Mouse (Mus musculus) heart, postnatal 4 days (tissue): ENCODE measurements around the gene Armc6. TPM values are rescaled to one million over a fixed set of nuclear protein-coding genes. Genes with fewer than 3 reads are reported as not detected.

Experiments
- DNase-seq: peaks from one replicate; pipeline ENCODE4 v3.0.0; 2021
- total RNA-seq, 2 experiments: library from RNA; stranded (reverse); gene quantifications; 2 replicates each; pipeline ENCODE4 v1.2.3; 2021

Gene Armc6
- total RNA-seq, 2 experiments from 2014 or later: 10.2 to 10.6 TPM

DNA sequence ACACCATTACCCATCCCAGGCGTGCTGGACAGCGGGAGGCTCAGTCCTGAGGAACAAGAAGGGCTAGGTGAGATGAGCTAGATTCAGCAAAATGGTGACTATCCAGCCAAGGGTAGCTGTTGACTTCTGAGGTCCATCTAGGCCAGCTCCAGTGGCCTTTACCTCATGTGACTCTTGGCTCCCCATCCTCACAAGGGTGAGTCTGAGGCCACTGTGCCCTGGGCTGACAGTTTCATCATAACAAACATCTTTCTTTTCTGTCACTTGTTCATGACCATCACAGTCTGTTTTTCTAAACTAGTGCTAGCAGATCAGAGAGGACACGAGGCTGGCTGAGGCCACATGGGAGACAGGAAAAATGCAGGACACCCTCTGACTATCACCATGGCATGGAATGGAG lies 40.1 kb downstream of the Armc6 start:
- DNase-seq: no peak

- DNase-seq: no peak
Measured at GRCm38 (mm10) chr8:70193238-70193637, 41.0 kb downstream of the Armc6 start.

DNA sequence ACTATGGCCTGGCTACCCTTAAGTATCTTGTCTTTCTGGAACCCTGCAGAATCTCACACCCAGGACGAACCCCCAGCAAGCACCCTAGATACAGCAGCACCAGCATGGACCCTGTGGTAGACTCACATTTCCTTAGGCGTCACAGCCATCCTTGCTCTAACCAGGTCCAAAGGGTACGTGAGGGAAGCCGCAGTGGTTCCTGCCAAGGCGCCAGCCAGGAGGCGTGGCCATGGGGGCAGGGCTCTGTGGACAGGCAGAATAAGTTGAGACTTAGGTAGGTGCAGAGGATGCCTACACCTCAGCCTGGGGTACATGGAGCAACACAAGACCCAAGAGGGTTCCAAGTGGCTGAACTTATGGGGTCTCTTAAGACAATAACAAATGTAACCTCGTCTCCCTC lies 45.6 kb downstream of the Armc6 start:
- DNase-seq: no peak

- DNase-seq: no peak
Measured at GRCm38 (mm10) chr8:70183194-70183593, 51.1 kb downstream of the Armc6 start.

GRCm38 (mm10) chr8:70181903-70182252 lies 52.4 kb downstream of the Armc6 start:
- DNase-seq: no peak

DNA sequence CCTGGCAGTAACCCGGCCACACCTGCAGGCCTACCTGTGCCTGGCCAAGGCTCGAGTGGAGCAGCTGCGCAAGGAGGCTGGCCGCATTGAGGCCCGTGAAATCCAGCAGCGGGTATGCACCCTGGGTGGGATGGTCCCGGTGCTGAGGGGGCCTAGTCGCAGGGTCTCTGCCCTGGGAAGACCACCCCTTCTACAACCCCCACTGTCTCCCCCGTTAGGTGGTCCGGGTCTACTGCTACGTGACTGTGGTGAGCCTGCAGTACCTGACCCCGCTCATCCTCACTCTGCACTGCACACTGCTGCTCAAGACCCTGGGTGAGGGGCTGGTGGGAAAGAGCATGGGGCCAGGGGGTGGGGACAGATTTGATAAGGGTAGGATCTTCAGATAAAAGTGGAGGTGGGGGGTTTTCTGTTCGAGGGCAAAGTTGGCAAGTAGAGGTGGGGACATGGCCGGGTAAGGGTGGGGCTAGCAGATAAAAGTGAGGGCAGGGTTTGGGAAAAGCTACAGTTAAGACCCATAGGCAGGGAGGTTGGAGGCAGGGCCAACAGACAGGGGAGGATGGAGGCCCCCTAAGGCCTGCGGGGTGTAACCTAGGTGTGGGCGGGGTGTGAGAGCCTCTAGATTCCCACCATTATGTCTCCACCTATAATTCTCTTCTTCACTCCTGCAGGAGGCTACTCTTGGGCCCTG lies 52.9 kb downstream of the Armc6 start:
- DNase-seq: no peak

DNA sequence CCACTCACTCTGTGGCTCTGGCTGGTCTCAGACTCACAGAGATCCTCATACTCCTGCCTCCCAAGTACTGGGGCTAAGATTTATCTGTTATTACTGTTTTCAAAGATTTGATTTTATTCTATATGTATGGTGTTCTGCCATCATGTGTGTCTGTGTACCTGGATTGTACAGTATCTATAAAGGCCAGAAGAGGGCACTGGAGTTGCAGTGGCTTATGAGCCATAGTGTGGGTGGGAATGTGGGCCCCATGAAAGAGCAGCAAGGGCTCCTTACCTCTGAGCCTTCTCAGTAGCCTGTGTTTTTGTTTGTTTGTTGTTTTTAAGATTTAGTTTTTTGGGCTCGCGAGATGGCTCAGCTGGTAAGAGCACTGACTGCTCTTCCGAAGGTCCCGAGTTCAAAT lies 55.2 kb downstream of the Armc6 start:
- no peak for DNase-seq

DNA sequence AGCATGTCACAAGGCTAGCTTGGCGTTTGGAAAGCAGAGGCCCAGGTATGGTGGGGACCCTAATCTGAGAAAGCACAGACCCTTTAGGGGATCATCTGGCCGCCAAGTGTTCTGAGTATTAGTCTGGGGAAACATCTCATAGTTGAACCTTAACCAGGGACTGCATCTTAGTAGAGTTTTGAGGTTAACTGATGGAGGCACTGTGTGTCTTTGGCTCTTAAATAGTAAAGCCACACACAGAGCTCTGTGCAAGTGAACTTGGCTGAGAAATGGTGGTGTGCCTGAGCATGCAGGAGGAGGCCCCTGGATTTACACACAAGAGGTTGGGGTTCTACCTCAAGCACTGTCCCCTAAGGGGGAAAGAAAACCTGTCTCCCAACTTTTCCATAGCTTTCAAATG lies 56.0 kb downstream of the Armc6 start:
- no peak for DNase-seq

DNA sequence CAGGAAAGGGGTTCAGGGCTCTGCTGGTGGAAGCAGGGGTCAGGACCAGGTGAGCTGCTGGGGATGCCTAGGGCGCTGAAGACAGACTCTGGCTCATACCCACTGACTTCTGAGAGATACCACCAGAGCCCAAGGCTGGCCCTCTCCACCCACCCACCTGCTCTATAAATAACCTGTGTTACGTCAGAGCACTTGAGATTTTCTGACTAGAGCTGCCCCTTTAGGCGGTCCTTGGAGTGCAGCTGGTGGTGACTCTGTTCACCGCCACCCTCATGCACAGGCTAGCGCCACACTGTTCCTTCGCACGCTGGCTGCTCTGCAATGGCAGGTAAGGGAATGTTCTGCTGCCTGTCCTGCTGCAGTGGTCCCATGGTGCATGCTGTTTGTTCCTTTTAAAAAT lies 60.2 kb downstream of the Armc6 start:
- DNase-seq: peak; percentile 46

DNA sequence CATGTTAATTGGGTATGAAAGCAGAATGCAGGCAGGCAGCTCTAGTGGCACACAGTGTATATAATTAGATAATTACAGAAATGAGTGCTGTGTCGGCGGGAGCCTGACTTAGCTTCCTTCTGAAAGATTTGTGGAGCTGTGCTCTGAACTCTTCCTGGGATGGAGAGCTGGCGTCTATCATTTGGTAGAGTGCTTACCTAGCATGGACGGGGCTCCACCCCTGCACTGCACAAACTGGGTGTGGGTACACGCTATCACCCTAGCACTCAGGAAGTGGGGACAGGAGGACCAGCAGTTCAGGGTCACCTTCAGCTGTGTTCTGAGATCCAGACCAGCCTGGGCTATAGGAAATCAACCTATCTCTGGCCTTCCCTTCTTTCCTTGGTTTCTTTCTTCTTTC lies 60.9 kb downstream of the Armc6 start:
- DNase-seq: no peak

DNA sequence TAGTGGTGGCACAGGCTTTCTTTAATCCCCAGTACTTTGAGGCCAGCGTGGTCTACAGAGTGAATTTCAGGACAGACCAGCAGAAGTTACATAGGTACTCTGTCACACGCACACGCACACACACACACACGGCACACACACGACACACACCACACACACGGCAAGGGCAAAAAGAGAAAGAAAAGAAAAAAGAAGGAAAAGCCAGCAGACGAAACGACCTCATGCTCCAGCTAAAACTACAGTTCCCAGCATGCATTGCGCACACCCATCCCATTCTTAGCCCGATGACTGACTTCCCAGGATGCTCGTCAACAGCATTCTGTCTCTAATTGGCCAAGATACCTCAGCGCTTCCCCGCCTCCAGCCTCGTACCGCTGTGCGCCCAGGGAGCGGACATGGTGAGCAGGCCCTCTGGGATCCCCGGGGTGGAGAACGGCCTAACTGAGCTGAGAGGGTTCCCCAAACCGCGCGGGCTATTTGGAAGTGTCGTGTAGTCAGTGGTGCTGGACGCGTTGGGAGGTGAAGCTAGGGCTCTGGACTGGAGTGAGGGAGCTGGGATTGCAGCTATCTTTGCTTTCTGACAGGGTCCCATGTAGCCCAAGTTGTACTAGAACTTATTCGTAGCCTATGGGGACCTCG lies 62.1 kb downstream of the Armc6 start, which contains the start of gene Tmem161a:
Gene Tmem161a (plus strand): TSS at position 314 of the 639 bp plus-strand sequence.
- peak; percentile 92 for DNase-seq

GRCm38 (mm10) chr8:70171240-70171639 lies 63.0 kb downstream of the Armc6 start:
- DNase-seq: no peak

DNA sequence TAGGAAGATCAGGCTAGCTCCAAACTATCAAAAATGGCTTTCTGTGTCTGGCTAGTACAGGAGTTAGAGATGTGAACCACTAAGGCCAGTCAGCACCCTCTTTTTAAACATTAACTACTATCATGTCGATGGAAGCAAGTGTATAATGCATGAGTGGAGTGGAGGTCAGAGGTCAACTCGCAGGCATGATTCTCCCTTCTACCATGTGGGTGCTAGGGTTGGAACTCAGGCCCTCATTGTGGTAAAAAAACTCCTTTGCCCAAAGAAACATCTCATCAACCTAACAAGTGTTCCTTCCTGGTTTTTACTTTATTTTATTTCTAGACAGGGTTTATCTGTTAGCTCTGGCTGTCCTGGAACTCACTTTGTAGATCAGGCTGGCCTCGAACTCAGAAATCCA lies 63.5 kb downstream of the Armc6 start:
- no peak for DNase-seq

Other genes with a start within 250 kb of the Armc6 start
- 10 to 100 TPM; 75.9 to 79.5 TPM for gene Gatad2a, start 238.1 kb downstream of the Armc6 start, total RNA-seq
- 10 to 100 TPM; 39.5 to 40.8 TPM for gene Mau2, start 191.7 kb downstream of the Armc6 start, total RNA-seq
- 10 to 100 TPM; 23.2 to 23.8 TPM for gene Sugp1, start 191.7 kb downstream of the Armc6 start, total RNA-seq
- gene Tm6sf2, start 161.5 kb downstream of the Armc6 start, total RNA-seq: 1 to 10 TPM in 1 of 2 experiments, under 1 TPM in 1; 0.95 to 1.0 TPM
- gene Hapln4, start 151.0 kb downstream of the Armc6 start, total RNA-seq: not detected
- 1 to 10 TPM in 1 of 2 experiments, under 1 TPM in 1; 0.81 to 1.2 TPM for gene Ncan, start 113.6 kb downstream of the Armc6 start, total RNA-seq
- gene Nr2c2ap, start 103.1 kb downstream of the Armc6 start, total RNA-seq: 10 to 100 TPM; 14.8 to 17.1 TPM
- gene Rfxank, start 95.3 kb downstream of the Armc6 start, total RNA-seq: 10 to 100 TPM; 25.4 to 25.8 TPM
- 10 to 100 TPM; 28.0 to 29.1 TPM for gene Borcs8, start 95.0 kb downstream of the Armc6 start, total RNA-seq
- under 1 TPM; 0.20 to 0.21 TPM for gene Mef2b, start 94.8 kb downstream of the Armc6 start, total RNA-seq
- gene Tmem161a, start 62.1 kb downstream of the Armc6 start, total RNA-seq: 100 to 1,000 TPM; 100 to 110 TPM
- gene Slc25a42, start 22.2 kb downstream of the Armc6 start, total RNA-seq: 10 to 100 TPM; 25.9 to 28.0 TPM
- gene Sugp2, start 240 bp downstream of the Armc6 start, total RNA-seq: 10 to 100 TPM; 52.2 to 55.4 TPM
- gene Homer3, start 48.4 kb upstream of the Armc6 start, total RNA-seq: 10 to 100 TPM; 36.2 to 36.4 TPM
- 10 to 100 TPM; 37.2 to 46.4 TPM for gene Ddx49, start 68.0 kb upstream of the Armc6 start, total RNA-seq
- gene Cope, start 68.1 kb upstream of the Armc6 start, total RNA-seq: 100 to 1,000 TPM; 176 to 179 TPM
- under 1 TPM; 0.43 to 0.56 TPM for gene Cers1, start 81.3 kb upstream of the Armc6 start, total RNA-seq
- gene Gdf1, start 95.4 kb upstream of the Armc6 start, total RNA-seq: under 1 TPM in 1 of 2 experiments, not detected in 1; 0.60 TPM
- 10 to 100 TPM; 44.1 to 45.9 TPM for gene Upf1, start 118.8 kb upstream of the Armc6 start, total RNA-seq
- gene Comp, start 139.1 kb upstream of the Armc6 start, total RNA-seq: 1 to 10 TPM; 2.5 to 2.6 TPM
- gene Crtc1, start 205.1 kb upstream of the Armc6 start, total RNA-seq: 10 to 100 TPM; 12.8 to 15.4 TPM
- gene Klhl26, start 242.5 kb upstream of the Armc6 start, total RNA-seq: 1 to 10 TPM; 8.2 to 9.2 TPM